Mouse (Mus musculus) limb, embryonic 14.5 days (tissue): ENCODE results near the gene Gm37240. TPM values are rescaled to one million over a fixed set of nuclear protein-coding genes. Genes with fewer than 3 reads are reported as not detected.

ENCODE experiments used
- ATAC-seq: fragments of 200-750 bp; cut with Nextera tagmentation; 2 replicates; pipeline ENCODE4 v1.8.0; 2017; ENCODE audit warnings: low read depth, moderate number of reproducible peaks, moderate TSS enrichment; ENCODE audit not compliant: low FRiP score
- DNase-seq: peaks from one replicate; pipeline ENCODE4 v3.0.0-alpha.2; 2015; ENCODE audit warnings: low spot score
- H3K27ac ChIP-seq: fragments of 300-500 bp; sonication (generic); replicated peaks from 2 replicates; pipeline ENCODE4 v1.5.1; 2014; ENCODE audit warnings: low read depth, mild to moderate bottlenecking, low read length, moderate library complexity, mixed read lengths
- H3K27me3 ChIP-seq: fragments of 300-500 bp; sonication (generic); 2 replicates; pipeline ENCODE4 v1.6.1; 2014; ENCODE audit warnings: low read length, mixed read lengths; ENCODE audit not compliant: control insufficient read depth, insufficient read depth
- H3K36me3 ChIP-seq: fragments of 300-500 bp; sonication (generic); 2 replicates; pipeline ENCODE4 v1.6.1; 2014; ENCODE audit warnings: mild to moderate bottlenecking, low read length, moderate library complexity, mixed read lengths; ENCODE audit not compliant: control insufficient read depth, insufficient read depth
- H3K4me1 ChIP-seq: fragments of 300-500 bp; sonication (generic); 2 replicates; pipeline ENCODE4 v1.6.1; 2014; ENCODE audit warnings: antibody characterized with exemption, low read length, mixed read lengths; ENCODE audit not compliant: control insufficient read depth, insufficient read depth
- H3K4me2 ChIP-seq: fragments of 300-500 bp; sonication (generic); replicated peaks from 2 replicates; pipeline ENCODE4 v1.6.1; 2014; ENCODE audit warnings: low read depth, mild to moderate bottlenecking, low read length, moderate library complexity; ENCODE audit not compliant: severe bottlenecking
- H3K4me3 ChIP-seq: fragments of 300-500 bp; sonication (generic); replicated peaks from 2 replicates; pipeline ENCODE4 v1.5.1; 2014; ENCODE audit warnings: low read length
- H3K9ac ChIP-seq: fragments of 300-500 bp; sonication (generic); 2 replicates; pipeline ENCODE4 v1.6.1; 2014; ENCODE audit warnings: mild to moderate bottlenecking, low read depth, low read length, moderate library complexity; ENCODE audit not compliant: severe bottlenecking
- H3K9me3 ChIP-seq: fragments of 300-500 bp; sonication (generic); 2 replicates; pipeline ENCODE4 v1.6.1; 2016; ENCODE audit warnings: low read length; ENCODE audit not compliant: control insufficient read depth
- POLR2A ChIP-seq: fragments of 200-500 bp; IDR thresholded peaks from 2 replicates; pipeline ENCODE4 v1.8.0; 2012; ENCODE audit warnings: inconsistent platforms, mild to moderate bottlenecking, moderate library complexity, borderline replicate concordance; ENCODE audit not compliant: insufficient read depth, insufficient read length; ENCODE audit errors: extremely low read depth
- WGBS: fragments of 180-500 bp; shearing (Covaris S2); extraction: QIAGEN DNeasy Blood & Tissue Kit; methylation state at CpG from one replicate; pipeline ENCODE4 v1.1.7; 2014; 5-methylcytosine and 5-hydroxymethylcytosine counted together
- polyA plus RNA-seq, 2 experiments: library from polyadenylated mRNA; depleted of rRNA in 1 of 2; stranded (reverse) in 1 of 2; unstranded in 1 of 2; fragments of >200 nt; fragmentation: Nextera tagmentation in 1 of 2; extraction: Ambion mirVana in 1 of 2; gene quantifications; 2 replicates each; pipeline versions ENCODE4 v1.2.1 to v1.2.3; 2012 to 2014

The Gm37240 gene
- polyA plus RNA-seq, 2 experiments = 2.0 to 13.4 TPM

DNA sequence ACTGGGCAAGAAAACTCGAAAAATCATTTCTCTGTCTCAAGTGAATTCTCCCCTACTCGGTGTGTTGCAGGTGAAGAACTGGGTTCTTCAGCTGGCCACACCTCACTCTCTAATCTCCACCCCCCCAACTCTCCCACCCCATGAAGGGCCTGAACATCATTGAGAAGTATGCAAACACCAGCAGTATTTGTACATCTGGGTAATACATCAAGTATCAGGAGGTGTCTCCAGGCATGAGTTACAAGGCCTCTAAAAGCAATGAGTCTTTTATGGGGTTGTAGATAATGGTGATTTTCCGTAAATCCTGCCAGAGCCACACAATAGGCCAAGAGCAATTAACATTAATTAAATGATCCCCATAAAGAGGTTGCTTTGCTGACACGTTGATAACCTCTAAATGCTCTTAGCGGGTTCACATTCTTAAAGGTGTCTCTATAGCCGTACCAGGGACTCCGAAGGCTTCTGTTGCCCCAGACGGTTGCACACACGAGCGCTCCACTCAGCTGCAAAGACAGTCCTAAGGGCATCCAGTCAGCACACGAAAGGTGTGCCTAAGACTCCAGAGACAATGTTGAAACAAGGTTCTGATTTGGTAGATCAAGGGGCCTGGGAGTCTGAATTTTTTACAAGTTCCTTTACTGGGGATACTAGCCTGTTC, 370.4 kb downstream of the Gm37240 start:
- 41% methylated on average over 11 of the region's 11 CpGs for WGBS
- DNase-seq (no peak), ATAC-seq (no peak)
- Histone ChIP-seq H3K36me3 (no peaks in the 10 kb centered on the region), H3K4me1 (no peaks in the 10 kb centered on the region), H3K9me3 (no peaks in the 10 kb centered on the region), H3K27me3 (no peaks in the 10 kb centered on the region), H3K4me2 (no peak overlapping the region), H3K9ac (no peak overlapping the region), H3K4me3 (no peak overlapping the region), H3K27ac (no peak overlapping the region)
- no peak for TF ChIP-seq POLR2A

DNA sequence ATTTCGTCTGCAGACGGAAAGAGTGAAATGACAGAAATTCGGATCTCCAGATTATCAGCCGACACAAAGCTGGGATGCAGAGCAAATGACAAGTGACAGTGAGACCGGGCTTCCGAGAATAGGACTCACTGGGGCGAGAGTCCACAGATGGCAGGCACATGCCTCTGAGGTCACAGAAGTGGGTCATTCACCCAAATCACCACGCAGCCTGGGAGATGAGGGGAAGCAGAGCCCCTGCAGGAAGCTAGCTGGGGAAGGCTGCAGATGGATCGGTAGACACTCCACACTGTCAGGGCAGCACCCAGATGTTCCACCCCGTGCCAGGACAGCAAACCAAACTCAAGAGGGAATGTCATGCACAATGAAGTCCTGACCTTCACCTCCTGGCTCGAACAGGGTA, 372.6 kb downstream of the Gm37240 start:
- H3K36me3 ChIP-seq = no peaks in the 10 kb centered on the region
- TF ChIP-seq POLR2A = no peak
- no peaks in the 10 kb centered on the region for H3K9me3 ChIP-seq
- no peak overlapping the region for H3K9ac ChIP-seq
- H3K27me3 ChIP-seq = no peaks in the 10 kb centered on the region
- DNase-seq = no peak
- no peak overlapping the region for H3K4me2 ChIP-seq
- no peaks in the 10 kb centered on the region for H3K4me1 ChIP-seq
- no peak for ATAC-seq
- WGBS = 81% methylated on average over 11 of the region's 11 CpGs
- H3K4me3 ChIP-seq = no peak overlapping the region
- H3K27ac ChIP-seq = no peak overlapping the region

DNA sequence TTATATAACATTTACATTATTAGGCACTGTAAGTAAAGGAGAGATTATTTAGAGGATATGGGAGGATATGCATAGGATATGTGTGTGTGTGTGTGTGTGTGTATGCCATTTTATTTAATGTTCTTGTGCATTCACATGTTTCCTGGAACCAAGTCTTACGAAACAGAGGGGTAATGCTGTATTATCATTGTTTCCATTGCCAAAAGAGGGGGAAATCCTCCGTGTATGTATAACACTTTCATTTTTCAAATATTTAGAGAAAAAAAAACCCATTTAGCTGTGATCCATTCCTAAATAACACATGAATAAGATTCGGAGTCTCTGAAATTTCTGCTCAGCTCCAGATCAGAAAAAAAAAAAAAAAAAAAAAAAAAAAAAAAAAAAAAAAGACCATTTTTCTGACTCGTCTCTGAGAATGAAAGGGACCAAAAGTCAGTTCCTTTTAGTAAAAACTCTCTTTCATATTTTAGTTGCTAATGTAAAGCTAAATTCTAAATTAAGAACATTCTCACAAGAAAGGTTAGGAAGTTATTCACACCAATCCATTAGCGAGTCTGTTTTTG, 378.5 kb downstream of the Gm37240 start:
- 87% methylated on average over 5 of the region's 5 CpGs for WGBS
- no peaks in the 10 kb centered on the region for H3K9me3 ChIP-seq
- H3K27ac ChIP-seq = no peak overlapping the region
- H3K9ac ChIP-seq = no peak overlapping the region
- no peaks in the 10 kb centered on the region for H3K27me3 ChIP-seq
- no peak for DNase-seq
- no peak for ATAC-seq
- no peaks in the 10 kb centered on the region for H3K4me1 ChIP-seq
- H3K4me3 ChIP-seq = no peak overlapping the region
- H3K4me2 ChIP-seq = no peak overlapping the region
- no peaks in the 10 kb centered on the region for H3K36me3 ChIP-seq
- TF ChIP-seq POLR2A = no peak

DNA sequence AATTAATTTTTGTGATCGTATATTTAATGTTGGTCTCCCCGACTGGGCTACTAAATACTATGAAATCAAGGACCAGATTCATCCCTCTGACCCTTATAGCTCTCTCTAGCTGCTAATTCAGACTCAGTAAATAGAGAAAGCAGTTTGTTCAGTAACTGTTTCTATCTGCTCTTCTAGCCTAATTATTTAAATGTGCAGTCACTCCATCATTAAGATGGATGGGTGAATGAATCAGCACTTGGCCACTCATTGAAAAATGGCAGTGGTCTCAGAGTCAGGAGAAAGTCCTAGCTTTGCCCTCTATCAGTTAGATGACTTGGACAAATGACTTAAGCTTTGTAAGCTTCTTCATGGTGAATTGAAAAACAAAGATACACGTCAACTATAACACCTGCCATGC, 387.2 kb downstream of the Gm37240 start:
- no peaks in the 10 kb centered on the region for H3K9me3 ChIP-seq
- no peak overlapping the region for H3K4me2 ChIP-seq
- no peak overlapping the region for H3K4me3 ChIP-seq
- 76% methylated on average over 3 of the region's 3 CpGs for WGBS
- H3K4me1 ChIP-seq = no peaks in the 10 kb centered on the region
- no peaks in the 10 kb centered on the region for H3K27me3 ChIP-seq
- no peaks in the 10 kb centered on the region for H3K36me3 ChIP-seq
- no peak overlapping the region for H3K9ac ChIP-seq
- no peak for DNase-seq
- no peak for TF ChIP-seq POLR2A
- no peak overlapping the region for H3K27ac ChIP-seq
- no peak for ATAC-seq

DNA sequence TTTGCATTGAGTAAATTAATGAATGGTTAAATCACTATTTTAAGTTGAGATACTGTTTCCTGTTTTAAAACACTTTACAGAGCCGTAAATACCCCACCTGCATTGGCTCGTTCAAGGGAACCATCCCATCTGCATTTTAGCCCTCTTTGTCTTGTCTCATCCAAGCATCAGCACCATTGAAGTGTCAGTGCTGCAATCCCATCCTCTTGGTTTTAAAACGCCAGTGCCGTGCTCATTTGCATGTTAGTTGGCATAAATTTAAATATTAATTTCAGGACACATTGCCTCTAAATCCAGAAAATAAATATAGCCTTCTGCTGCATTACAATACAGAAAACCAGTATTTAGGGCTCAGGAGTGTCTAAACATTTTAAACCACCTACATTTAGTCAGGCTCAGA, 391.2 kb downstream of the Gm37240 start:
- 66% methylated on average over 4 of the region's 4 CpGs for WGBS
- no peak for DNase-seq

More for the DNA sequence above, 391.2 kb downstream of the Gm37240 start:
- ATAC-seq = no peak
- H3K9me3 ChIP-seq = no peaks in the 10 kb centered on the region
- H3K36me3 ChIP-seq = no peaks in the 10 kb centered on the region
- H3K27me3 ChIP-seq = no peaks in the 10 kb centered on the region
- H3K27ac ChIP-seq = no peak overlapping the region
- H3K4me1 ChIP-seq = no peaks in the 10 kb centered on the region
- no peak overlapping the region for H3K4me2 ChIP-seq
- no peak overlapping the region for H3K4me3 ChIP-seq
- no peak overlapping the region for H3K9ac ChIP-seq
- no peak for TF ChIP-seq POLR2A
